Mouse (Mus musculus) intestine, embryonic 14.5 days (tissue): ENCODE measurements at regions not wholly inside any gene's neighbourhood (a gene's known extent, or its start where the extent isn't known, plus 50 kb on each side); places are given as distances from the start of the nearest gene placed in this dataset.

Source experiments
- ATAC-seq: fragments of 200-750 bp; cut with Nextera tagmentation; replicated peaks from 2 replicates; pipeline ENCODE4 v1.8.0; 2017; ENCODE audit warnings: low read depth, moderate number of reproducible peaks, moderate TSS enrichment, moderate library complexity; ENCODE audit not compliant: low FRiP score, low TSS enrichment
- DNase-seq: peaks from one replicate; pipeline ENCODE4 v3.0.0-alpha.2; 2018; ENCODE audit warnings: low spot score
- H3K27ac ChIP-seq: fragments of 300-500 bp; sonication (generic); 2 replicates; pipeline ENCODE4 v1.5.1; 2014; ENCODE audit warnings: low read depth, mild to moderate bottlenecking, control low read depth
- H3K27me3 ChIP-seq: fragments of 300-500 bp; sonication (generic); replicated peaks from 2 replicates; pipeline ENCODE4 v1.6.1; 2014; ENCODE audit warnings: low read length, control low read depth; ENCODE audit not compliant: control insufficient read depth, insufficient read depth
- H3K36me3 ChIP-seq: fragments of 300-500 bp; sonication (generic); 2 replicates; pipeline ENCODE4 v1.6.1; 2014; ENCODE audit warnings: low read length, control low read depth; ENCODE audit not compliant: control insufficient read depth, insufficient read depth
- H3K4me1 ChIP-seq: fragments of 300-500 bp; sonication (generic); replicated peaks from 2 replicates; pipeline ENCODE4 v1.6.1; 2014; ENCODE audit warnings: low read length, control low read depth, mixed read lengths; ENCODE audit not compliant: control insufficient read depth, insufficient read depth
- H3K4me2 ChIP-seq: fragments of 300-500 bp; sonication (generic); 2 replicates; pipeline ENCODE4 v1.6.1; 2014; ENCODE audit warnings: low read length
- H3K4me3 ChIP-seq: fragments of 300-500 bp; sonication (generic); 2 replicates; pipeline ENCODE4 v1.5.1; 2014; ENCODE audit warnings: low read depth, low read length, control low read depth, mixed read lengths
- H3K9ac ChIP-seq: fragments of 300-500 bp; sonication (generic); 2 replicates; pipeline ENCODE4 v1.6.1; 2014; ENCODE audit warnings: mild to moderate bottlenecking, low read length
- H3K9me3 ChIP-seq: fragments of 300-500 bp; sonication (generic); 2 replicates; pipeline ENCODE4 v1.6.1; 2016; ENCODE audit warnings: low read length, control low read depth; ENCODE audit not compliant: control insufficient read depth
- WGBS: fragments of 180-500 bp; shearing (Covaris S2); extraction: QIAGEN DNeasy Blood & Tissue Kit; methylation state at CpG from one replicate; pipeline ENCODE4 v1.1.7; 2014; 5-methylcytosine and 5-hydroxymethylcytosine counted together

DNA sequence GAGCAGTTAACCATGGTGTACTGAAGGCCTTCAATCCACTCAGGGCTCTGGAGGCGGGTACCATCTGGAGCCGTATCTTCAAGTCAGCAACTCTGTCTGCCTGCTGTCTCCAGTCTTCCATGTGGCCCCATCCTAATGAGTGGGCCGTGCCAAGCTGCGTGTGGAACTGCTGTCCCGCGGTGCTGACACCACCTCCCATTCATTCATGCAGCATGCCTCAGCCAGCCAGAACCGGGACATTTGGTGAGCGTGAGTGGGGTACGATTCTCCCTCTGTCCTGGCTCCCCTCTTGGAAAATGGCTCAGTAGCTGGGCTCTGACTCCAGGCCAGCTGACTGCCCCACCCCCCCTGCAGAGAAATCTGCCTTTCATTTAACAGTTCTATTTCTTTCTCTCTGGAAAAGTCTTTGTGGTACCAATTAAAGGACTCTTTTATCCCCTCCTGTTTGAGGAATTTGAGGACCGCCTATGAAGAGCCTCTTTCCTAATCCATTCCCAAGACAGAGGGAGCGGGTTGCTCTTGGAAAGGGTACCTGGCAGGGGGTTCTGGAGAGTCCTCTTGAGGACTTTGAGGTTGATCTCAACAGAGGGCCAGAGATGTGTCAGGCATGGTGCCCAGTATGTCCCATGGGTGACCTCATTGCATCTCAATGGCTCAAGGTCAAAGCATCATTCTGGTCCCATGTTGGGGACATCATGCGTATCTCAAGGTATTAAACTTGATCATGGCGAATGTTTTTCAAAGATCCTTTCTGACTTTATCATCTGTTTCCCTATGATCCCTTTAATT lies 55.5 kb upstream of the Brd7 start:
- Histone ChIP-seq H3K4me2 (no peak overlapping the region), H3K27me3 (no peaks in the 10 kb centered on the region), H3K36me3 (no peaks in the 10 kb centered on the region), H3K9me3 (no peaks in the 10 kb centered on the region), H3K27ac (no peak overlapping the region), H3K9ac (no peak overlapping the region), H3K4me3 (no peak overlapping the region), H3K4me1 (no peaks in the 10 kb centered on the region)
- 73% methylated on average over 13 of the region's 13 CpGs for WGBS
- DNase-seq (no peak), ATAC-seq (no peak)

DNA sequence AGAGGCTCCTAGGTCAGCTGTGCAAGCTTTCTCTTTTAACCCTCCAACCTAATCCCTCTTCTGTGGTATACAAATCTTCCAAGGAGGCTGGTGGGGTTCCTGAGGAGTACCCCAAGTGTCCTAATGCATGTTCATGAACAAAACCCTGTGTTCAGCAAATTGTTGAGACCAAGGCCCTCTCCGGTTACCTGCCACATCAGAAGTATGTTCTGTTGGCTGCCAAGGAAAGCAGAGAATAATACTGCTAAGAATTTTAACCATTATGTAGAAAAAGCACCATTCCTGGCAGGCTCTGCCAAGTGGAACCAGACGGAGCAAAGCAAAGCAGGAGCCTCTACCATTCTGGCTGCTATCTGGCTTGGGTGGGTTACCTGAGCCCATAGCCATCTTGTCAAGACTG lies 61.3 kb upstream of the Brd7 start:
- 86% methylated on average over 2 of the region's 2 CpGs for WGBS
- no peak for ATAC-seq

DNA sequence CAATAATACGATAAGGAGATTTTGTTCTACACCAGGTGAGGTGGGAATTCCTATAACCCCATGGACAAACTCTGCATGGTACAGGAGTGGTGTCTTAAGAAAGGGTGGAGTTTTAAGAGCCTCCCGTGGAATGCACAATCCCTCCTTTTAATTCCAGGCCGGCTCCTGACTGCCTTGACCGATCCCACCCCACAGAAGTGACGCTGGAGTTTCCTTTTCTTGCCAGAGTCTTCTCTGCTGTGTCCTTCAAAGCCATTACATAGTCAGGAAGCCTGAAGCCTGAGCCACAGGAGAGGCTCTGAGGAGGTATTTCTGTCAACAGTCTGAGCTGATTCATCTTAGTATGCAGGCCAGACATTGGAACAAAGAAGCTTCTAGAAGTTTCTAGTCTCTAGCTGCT lies 66.6 kb upstream of the Brd7 start:
- no peaks in the 10 kb centered on the region for H3K36me3 ChIP-seq
- ATAC-seq (no peak), DNase-seq (no peak)
- no peak overlapping the region for H3K27ac ChIP-seq
- WGBS = 67% methylated on average over 5 of the region's 5 CpGs
- no peak overlapping the region for H3K4me3 ChIP-seq
- H3K9me3 ChIP-seq = no peaks in the 10 kb centered on the region
- H3K9ac ChIP-seq = no peak overlapping the region
- no peaks in the 10 kb centered on the region for H3K4me1 ChIP-seq
- no peaks in the 10 kb centered on the region for H3K27me3 ChIP-seq
- no peak overlapping the region for H3K4me2 ChIP-seq

More for the DNA sequence above, 61.3 kb upstream of the Brd7 start:
- Histone ChIP-seq H3K27me3 (no peaks in the 10 kb centered on the region), H3K4me1 (no peaks in the 10 kb centered on the region), H3K4me2 (no peak overlapping the region), H3K4me3 (no peak overlapping the region), H3K27ac (no peak overlapping the region), H3K9me3 (no peaks in the 10 kb centered on the region), H3K36me3 (no peaks in the 10 kb centered on the region), H3K9ac (no peak overlapping the region)
- no peak for DNase-seq

DNA sequence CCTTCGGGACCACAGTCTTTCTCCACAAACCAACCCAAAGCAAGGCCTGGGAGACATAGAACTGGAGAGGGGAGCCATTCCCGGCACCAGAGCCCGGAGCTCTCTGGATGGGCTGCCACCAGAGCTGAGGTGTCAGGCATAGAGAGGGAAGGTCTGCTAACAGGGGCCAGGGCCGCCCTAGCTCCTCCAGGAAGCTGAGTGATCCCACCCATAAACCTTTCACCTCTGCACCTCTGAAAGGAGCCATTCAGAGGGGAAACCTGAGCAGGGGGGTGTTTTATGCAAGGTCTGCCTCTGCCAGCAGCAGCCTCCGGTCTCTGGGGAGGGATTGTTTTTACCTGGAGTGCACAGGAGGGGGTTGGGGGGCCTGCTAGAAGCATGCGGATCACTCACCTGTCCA lies 69.4 kb upstream of the Brd7 start:
- no peaks in the 10 kb centered on the region for H3K4me1 ChIP-seq
- no peaks in the 10 kb centered on the region for H3K27me3 ChIP-seq
- H3K9me3 ChIP-seq = no peaks in the 10 kb centered on the region
- no peak for DNase-seq
- H3K27ac ChIP-seq = no peak overlapping the region
- no peaks in the 10 kb centered on the region for H3K36me3 ChIP-seq
- no peak overlapping the region for H3K4me2 ChIP-seq
- no peak for ATAC-seq
- H3K4me3 ChIP-seq = no peak overlapping the region
- 33% methylated on average over 6 of the region's 6 CpGs for WGBS
- H3K9ac ChIP-seq = no peak overlapping the region

DNA sequence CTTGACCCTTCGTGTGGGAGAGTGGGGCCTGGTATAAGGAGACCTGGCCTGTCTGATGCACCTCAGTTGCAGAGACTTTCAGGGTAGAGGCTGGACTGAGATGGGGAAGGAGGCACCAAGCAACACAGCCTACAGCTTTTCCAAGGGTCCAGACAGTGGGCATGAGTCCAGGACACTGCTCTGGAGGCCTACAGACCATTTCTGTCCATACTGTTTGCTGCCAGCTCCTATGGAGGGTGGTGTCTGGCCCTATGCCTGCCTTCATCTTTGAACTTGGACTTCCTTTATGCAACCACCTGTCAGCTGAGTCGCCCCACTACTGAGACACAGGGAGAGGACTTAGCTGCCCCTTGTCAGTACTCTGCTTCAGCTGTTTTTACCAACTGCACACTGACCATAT lies 73.7 kb upstream of the Brd7 start:
- H3K4me1 ChIP-seq = no peaks in the 10 kb centered on the region
- WGBS = 89% methylated on average over 2 of the region's 2 CpGs
- ATAC-seq (no peak), DNase-seq (no peak)
- H3K9ac ChIP-seq = no peak overlapping the region
- no peak overlapping the region for H3K4me3 ChIP-seq
- no peaks in the 10 kb centered on the region for H3K9me3 ChIP-seq
- H3K27ac ChIP-seq = no peak overlapping the region
- H3K36me3 ChIP-seq = no peaks in the 10 kb centered on the region
- H3K4me2 ChIP-seq = no peak overlapping the region
- H3K27me3 ChIP-seq = peaks cover 9% of the 10 kb centered on the region; the same call in 1 of the 2 replicates

DNA sequence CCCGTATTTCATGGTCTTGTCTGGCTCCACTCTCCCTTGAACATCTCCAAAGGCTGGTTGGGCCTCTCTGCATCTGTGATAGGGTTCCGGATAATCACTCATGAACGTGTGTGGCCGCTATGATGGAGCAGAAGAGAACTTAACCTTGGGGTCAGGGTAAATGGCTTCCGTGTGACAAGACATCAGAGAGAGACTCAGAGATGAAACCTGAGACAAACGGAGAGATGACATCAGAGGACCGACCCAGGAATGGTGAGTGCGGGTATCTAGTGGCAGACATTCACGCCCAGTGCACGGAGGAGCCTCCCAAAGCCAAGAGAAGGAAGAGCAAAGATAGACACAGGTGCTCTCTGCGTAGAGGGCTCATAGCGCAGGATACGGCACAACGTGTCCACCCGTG lies 78.2 kb upstream of the Brd7 start:
- no peak overlapping the region for H3K4me2 ChIP-seq
- H3K9ac ChIP-seq = no peak overlapping the region
- no peaks in the 10 kb centered on the region for H3K36me3 ChIP-seq
- ATAC-seq = no peak
- WGBS = 73% methylated on average over 15 of the region's 15 CpGs
- H3K27ac ChIP-seq = no peak overlapping the region
- H3K9me3 ChIP-seq = no peaks in the 10 kb centered on the region
- no peak for DNase-seq
- H3K4me3 ChIP-seq = no peak overlapping the region
- H3K4me1 ChIP-seq = no peaks in the 10 kb centered on the region
- H3K27me3 ChIP-seq = peaks cover 9% of the 10 kb centered on the region; the same call in 1 of the 2 replicates

DNA sequence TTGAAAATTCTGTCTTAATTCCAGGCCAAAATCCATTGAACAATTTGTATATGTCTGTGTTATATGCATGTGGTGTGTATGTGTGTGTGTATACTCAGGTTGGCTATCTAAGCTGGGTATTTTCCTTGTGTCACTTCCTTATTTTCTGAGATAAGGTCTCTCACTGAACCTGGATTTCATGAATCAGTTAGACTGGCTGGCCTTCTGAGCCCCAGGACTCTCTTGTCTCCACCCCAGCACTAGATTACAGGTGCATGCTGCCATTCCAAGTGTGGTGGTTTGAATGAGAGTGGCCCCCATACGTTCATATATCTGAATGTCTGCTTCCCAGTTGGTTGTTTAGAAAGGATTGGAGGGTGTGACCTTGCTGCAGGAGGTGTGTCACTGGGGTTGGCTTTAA lies 77.8 kb upstream of the Nkd1 start:
- ATAC-seq (no peak), DNase-seq (no peak)
- no peak overlapping the region for H3K27ac ChIP-seq
- 14% methylated on average over 1 of the region's 1 CpGs for WGBS
- no peak overlapping the region for H3K4me3 ChIP-seq
- H3K27me3 ChIP-seq = no peaks in the 10 kb centered on the region
- H3K36me3 ChIP-seq = no peaks in the 10 kb centered on the region
- H3K9me3 ChIP-seq = no peaks in the 10 kb centered on the region
- no peak overlapping the region for H3K4me2 ChIP-seq
- 0 out of 2 replicates have a peak, but pooled peaks cover 3% of the 10 kb centered on the region for H3K4me1 ChIP-seq
- H3K9ac ChIP-seq = no peak overlapping the region

DNA sequence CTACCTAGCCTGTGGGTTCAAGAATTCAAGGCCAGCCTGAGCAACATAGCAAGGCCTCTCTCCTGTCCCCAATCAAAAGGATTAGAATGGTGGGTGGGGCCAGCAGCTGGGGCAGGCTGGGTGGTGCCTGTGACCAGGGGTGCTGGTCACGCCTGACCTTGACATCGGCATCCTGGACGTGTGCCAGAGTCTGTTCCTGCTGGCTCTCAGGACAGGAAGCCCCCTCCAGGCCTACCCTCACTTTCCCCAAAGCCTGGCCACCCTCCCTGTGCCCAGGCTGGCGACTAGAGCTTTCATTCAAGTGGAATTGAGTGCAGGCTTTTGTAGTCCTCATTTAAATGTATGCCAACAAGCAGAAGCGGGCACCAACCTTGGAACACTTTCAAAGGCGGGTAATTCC lies 73.7 kb upstream of the Nkd1 start:
- Histone ChIP-seq H3K4me2 (no peak overlapping the region), H3K4me3 (no peak overlapping the region), H3K4me1 (peaks cover 7% of the 10 kb centered on the region), H3K9me3 (no peaks in the 10 kb centered on the region), H3K27ac (no peak overlapping the region), H3K27me3 (peaks cover 24% of the 10 kb centered on the region), H3K36me3 (no peaks in the 10 kb centered on the region), H3K9ac (no peak overlapping the region)
- ATAC-seq = no peak
- DNase-seq = no peak
- 54% methylated on average over 6 of the region's 6 CpGs for WGBS

DNA sequence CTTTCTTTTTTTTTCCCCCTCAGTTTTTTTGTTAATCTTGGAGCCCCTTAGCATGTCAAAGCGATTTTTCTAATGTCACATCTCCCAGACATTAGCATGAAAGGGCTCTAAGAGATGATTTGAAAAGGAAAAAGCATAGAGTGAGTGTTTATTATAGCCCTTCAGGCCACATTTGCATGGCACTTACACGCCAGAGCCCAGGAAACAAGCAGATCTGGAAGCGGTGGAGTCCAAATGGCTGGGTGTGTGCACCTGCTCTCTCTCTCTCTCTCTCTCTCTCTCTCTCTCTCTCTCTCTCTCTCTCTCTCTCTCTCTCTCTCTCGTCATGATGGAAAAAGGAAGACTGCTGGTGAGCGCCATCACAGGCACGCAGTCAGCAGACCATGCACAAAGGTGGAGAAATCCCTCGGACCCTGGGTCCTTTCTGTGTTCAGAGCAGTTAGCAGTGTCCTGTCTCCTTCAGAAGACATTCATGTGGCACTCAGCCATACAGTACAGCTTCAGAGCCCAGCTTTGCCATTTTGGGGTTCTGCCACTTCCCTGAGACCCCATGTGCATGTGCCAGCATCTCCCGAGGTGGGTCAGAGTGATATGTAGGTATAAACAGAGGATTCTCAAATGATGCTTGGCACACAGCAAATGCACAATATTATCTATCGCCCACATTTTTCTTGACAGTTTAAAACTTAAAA lies 73.2 kb upstream of the Nkd1 start:
- no peak for ATAC-seq
- no peaks in the 10 kb centered on the region for H3K9me3 ChIP-seq
- 79% methylated on average over 9 of the region's 9 CpGs for WGBS

More for the DNA sequence above, 73.2 kb upstream of the Nkd1 start:
- H3K36me3 ChIP-seq = no peaks in the 10 kb centered on the region
- no peak overlapping the region for H3K27ac ChIP-seq
- H3K27me3 ChIP-seq = peaks cover 30% of the 10 kb centered on the region
- no peak for DNase-seq
- H3K4me1 ChIP-seq = peaks cover 7% of the 10 kb centered on the region
- H3K9ac ChIP-seq = no peak overlapping the region
- no peak overlapping the region for H3K4me2 ChIP-seq
- no peak overlapping the region for H3K4me3 ChIP-seq
